Mouse (Mus musculus) cerebellum, postnatal 36 days (tissue): Measurements from ENCODE around the gene Lyl1.
A peak's percentile ranks its signal among the peaks of the same experiment; 100 is the strongest.
"Not testable (repeated sequence)": the region's sequence is repeated elsewhere in the genome, so short reads cannot be mapped to it uniquely, and the experiment has no call there.

Experiments
- DNase-seq, 2 experiments: peaks; one replicate each; pipeline ENCODE4 v3.0.0; 2021 to 2022; ENCODE audit warnings: mixed read lengths in 2 of 2

Lyl1 gene

DNA sequence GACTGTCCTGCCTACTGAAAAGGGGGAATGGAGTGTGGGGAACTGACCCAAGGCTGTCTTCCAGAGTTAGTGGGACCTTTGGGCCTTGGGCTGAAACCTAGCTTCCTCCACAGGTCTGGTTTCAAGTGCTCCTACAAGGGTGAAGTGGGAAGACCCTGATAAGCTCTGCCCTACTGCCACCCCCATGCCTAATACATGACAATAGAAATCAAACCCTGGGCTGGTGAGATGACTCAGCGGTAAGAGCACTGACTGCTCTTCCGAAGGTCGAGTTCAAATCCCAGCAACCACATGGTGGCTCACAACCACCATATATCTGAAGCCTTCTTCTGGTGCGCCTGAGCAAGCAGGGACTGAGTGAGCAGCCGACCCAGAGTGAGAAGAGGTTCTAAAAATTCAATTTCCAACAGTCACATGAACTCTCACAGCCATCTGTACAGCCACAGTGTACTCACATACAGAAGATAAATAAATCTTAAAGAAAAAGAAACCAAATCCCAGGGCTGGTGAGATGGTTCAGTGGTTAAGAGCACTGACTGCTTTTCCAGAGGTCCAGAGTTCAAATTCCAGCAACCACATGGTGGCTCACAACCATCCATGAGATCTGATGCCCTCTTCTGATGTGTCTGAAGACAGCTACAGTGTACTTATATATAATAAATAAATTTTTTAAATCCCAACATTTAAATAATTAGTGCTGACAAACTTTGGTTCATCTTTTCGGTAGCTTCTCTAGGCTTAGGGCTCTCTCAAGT, 32.3 kb upstream of the Lyl1 start:
- DNase-seq: no peak

DNA sequence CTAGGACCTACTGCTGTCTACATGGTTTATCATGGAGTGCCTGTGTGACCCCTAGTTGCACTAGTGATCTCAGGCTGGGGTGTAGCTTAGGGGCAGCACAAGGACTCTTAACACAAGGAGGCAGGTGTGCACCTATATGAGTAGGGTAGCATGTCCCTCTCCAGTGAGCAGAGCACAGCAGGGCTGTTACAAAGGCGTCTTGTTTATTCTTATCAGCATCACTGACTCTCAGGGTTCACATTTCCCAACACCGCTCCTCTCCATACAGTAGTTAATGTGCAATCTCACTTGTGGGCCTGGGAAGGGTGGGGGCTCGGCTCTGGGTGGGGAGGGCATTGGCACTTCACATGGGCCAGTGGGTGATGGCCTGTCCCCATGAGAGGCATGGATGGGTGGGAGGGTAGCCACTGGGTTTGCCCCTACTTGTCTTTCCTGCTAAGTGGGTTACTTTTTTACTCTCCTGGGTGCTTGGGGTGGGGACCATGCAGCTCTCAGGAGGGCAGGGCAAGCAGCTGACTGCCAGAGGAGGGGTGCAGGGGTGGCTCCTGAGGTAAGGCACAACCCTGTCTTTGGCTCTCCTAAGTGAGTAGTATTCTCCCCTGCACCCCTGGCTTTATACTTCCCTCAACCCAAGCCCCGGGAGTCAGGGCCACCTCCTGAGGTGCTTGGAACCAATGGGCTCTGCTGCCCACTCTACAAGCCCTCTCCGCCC, 30.8 kb upstream of the Lyl1 start:
- DNase-seq: not testable (repeated sequence)

DNA sequence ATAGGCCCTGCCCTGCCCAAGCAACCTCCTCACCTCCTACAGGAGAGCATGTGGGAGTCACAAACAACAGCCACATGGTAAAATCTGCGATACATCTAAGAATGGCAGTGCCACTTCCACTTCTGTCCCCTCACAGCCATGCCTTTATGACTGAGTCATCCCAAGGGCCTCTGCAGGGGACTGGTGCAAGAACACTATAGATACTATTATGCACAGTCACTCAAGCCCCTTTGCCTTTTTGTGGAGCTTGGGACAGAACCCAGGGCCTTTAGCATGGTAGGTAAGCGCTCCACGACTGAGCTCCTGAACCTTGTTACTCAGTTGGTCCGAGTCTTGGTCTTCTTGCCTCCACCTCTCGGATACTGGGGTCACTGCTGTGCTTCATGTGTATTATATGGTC, 24.0 kb upstream of the Lyl1 start:
- DNase-seq: no peak

DNA sequence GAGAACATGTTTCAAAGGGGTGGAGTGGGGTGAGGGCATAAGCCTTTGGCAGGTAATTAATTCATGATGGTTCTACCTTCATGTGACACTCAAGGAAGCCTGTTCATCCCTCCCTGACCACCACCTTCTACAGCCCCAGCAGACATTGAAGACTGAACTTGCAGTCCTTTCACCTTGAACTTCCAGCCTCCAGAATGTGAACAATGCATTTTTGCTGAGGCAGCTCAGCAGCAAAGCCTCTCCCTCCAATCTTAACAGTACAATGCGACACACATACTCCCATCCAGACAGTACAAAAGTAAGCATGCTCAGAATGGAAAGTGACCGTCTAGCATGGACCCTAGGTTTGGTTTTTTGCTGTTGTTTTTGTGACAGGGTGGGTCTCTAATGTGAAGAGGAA, 19.8 kb upstream of the Lyl1 start:
- DNase-seq: no peak

DNA sequence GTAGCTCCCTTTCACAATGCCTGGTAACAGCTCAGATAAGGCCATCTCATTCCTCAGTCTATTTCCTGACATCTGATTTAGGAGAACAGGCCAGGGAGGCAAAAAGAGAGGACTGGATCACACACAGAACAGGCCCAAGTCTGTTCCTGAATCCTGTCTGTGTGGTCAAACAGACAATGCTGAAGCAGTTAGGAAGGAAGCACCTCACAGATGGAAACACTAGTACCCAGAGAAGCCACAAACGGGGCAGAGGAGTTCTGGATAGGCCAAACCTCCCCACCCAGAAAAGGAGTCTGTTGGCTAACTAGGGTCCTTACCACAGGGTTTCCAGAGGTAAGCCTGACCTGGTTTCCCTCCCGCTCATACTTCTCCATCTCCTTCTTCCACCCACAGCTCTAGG, 19.0 kb upstream of the Lyl1 start:
- DNase-seq: no peak

DNA sequence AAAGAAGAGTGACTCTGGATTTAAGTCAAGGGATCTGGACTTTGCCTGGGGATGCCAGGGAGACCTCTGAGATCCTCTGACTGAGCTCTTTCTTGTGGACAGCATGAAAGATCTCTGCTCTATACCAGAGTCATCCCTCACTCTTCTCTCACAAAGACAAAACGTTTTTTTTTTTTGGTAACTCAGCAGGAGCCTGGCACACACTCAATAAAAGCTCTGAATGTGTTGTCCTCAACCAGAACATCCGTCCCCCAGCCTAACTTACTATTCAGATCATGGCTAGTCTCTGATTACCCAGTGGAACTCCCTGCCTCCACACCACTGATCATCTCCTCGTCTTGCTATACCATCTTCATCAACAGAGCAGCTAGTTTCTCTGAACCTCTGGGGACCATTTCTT, 16.7 kb upstream of the Lyl1 start:
- no peak for DNase-seq

DNA sequence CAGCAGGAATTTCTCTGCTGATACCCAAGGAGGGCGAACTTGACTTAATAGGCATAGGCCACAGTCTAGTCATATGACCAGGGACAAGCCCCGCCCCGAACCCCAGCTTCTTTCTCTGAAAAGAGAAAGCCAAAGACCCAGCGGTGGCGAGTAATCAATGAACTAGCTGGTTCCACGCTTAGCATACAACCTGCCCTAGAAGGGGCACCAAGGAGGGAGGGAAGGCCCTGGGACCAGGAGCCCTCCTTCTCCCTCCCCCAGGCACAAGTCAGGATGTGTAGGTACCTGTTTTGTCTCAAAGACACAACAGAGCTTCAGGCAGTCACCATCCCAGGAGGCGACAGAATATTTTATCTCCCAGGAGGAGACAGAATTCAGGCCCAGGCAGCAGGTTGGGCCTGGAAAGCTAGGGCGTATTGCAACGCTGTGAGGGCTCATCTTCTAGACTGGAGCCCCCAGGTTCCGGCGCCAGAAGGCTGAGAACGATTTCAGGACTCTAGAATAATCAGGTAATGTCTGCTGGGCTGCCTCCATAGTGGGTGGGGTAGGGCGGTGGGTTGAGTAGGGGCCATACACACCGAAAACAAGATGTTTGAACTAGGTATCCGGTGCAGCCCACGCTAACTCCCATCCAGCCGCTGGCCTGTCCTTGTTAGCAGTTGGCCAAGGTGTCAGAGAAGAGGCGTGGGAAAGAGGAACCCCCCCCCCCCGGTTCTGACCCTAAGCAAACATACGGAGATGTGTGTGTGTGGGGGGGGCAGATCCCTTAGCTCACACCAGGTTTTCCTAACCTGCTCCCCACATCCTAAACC, 14.9 kb upstream of the Lyl1 start, which contains the start of gene Trmt1:
Gene Trmt1, plus strand, starts transcription at position 117 of the 812 bp plus-strand sequence.
- no peak for DNase-seq

DNA sequence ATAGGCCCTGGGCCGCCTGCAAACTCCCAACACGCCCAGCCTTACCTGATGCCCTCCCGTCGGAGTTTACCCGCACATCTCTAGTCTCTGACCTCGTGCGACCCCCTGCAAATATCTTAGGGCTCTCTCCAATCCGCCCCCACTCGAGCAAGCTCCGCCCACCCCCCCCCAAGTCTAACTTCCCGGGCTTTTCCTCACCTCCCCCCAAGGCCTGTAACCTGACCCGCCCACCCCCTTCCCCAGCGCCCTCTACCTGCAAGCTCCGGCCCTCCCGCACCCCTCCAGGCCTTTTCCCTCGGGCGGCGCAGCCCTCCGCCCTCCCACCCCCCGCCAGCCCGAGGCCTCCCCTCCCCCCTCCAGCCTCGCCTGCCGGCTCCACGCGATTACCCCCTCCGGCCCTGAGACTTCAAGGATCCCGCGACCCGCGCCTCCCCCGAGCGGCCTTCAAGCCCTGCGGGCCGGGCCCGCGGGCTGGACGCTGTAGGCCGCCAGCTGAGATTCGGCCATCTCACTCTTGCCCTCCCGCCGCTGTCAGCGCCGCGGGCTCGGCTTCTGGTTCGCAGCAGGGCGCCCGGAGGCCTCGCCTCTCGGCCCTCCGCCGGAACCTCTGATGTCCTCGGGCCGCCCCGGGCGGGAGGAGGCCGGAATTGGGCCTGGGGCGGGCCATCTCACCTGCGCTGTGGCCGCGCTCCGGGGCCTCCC, 14.1 kb upstream of the Lyl1 start:
- DNase-seq: peak in 1 of 2 experiments; percentile 56

DNA sequence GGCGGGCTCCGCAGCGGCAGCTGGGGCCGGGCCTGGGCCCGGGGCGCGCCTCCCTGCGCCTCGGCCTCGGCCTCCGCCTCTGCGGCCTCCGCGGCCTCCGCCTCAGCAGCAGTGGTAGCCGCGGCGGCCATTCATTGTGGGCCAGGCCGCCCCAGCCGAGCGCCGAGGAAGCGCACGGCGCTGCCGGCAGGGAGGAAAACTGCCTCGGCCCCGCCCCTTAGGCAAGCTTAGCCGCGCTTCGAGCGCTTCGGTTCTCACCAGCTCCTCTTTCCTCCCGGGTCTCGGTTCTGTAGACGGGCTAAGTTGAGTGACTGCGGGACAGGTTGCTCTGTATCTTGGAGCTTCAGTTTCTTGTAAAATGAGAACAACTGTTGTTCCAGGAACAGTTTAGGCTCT, 13.6 kb upstream of the Lyl1 start, which contains the start of gene Nacc1:
Gene Nacc1, minus strand, starts transcription at position 158 of the 396 bp plus-strand sequence.
- DNase-seq: peak; percentile 85 to 91

DNA sequence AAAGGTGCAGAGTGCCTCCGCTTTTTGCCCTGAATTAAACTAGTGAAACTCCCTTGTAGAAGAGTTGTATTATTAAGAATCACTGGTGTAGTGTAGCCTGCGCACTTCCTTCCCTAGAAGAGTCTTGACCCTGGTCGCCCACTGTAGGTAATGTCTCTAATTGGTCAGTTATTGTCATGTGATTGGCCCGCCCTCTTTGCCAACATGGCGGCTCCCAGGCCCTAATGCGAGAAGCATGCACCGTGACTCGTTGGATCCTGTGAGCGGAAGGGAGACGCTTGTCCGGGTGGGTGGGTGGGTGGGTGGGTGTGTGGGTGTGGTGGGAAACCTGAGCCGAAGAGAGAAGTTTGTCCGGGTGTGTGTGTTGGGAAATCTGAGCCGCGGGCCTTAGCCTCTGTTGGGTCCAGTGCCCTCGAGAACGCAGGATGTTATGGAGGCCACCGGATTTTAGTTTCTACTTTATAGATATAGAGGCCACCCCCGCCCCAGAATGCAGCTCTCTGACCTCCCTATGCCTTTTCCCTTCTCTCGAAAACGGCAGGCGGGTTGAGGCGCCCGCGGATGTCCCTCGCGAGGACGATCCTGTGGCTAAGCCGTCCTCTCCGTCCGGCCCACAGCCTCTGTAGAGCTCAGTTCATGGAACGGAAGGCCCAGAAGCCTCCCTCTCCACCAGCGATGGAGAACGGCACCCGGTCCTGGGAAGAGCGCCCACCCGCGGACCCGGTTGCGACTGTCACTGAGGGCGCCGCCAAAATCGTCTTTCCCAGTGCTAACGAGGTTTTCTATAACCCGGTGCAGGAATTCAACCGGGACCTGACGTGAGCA, 12.0 kb upstream of the Lyl1 start:
- DNase-seq: peak; percentile 89 to 97

DNA sequence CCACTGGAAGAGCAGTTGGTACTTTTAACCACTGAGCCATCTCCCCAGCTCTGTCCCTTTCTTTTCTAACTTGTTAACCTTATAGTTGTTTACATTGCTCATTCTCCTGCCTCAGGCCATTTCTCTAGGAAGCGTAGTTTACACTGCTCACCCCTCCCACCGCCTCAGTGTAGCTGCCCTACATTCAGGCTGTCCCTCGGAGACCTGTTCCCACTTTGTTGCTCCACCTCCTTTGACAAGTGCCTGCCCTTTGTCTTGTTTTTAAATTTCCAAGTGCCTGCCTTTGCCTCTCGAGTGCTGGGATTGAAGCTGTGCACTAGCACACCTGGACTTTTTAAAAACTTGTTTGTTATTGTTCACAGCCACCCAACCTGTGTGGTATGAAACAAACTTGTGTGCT, 7.9 kb upstream of the Lyl1 start:
- no peak for DNase-seq

DNA sequence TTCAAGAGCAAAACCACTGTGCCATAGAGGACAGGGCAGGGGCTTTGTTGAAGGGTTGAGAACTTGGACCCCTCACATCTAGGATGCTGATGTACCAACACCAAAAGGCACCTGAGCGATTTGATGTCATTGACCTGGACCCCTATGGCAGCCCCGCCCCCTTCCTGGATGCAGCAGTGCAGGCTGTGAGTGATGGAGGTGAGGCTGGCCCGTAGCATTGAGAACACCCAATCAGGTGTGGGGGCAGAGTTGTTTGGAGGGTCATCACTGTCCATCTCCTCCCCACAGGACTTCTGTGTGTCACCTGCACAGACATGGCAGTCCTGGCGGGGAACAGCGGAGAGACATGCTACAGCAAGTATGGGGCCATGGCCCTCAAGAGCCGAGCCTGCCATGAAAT, 6.1 kb upstream of the Lyl1 start:
- DNase-seq: no peak

DNA sequence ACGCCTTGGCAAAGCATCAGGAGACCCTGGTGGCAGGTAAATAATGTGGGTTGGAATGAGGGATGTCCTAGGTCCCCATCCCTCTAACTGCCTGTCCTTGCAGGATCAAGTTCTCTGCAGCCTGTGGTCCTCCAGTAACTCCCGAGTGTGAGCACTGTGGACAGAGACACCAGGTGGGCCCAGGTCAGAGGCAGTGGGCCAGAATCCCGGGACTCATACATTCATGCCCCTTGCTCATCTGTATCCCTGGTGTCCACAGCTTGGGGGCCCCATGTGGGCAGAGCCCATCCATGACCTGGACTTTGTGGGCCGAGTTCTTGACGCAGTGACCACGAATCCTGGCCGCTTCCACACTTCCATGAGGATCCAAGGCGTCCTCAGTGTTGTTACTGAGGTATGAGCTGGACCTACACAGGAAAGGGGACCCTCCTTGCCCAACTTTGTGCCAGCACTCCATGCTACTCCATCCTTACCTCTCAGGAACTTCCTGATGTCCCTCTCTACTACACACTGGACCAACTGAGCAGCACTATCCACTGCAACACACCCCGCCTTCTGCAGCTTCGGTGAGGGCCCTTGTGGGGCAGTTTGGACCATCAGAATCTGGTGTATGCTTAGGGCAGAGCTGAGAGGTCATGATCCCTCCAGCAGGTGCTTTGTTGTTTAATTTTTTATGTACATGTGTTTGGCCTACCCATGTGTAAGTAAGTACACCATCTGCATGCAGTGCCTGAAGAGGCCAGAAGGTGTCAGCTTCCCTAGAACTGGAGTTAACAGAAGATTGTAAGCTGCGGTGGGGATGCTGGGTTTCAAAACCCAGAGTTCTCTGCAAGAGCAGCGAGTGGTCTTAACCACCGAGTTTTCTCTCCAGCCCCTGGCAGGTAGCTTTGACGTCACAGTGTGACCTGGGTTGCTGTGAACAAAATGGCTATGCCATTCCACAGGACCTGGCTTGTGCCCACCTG, 3.8 kb upstream of the Lyl1 start:
- DNase-seq: peak; percentile 57 to 60

DNA sequence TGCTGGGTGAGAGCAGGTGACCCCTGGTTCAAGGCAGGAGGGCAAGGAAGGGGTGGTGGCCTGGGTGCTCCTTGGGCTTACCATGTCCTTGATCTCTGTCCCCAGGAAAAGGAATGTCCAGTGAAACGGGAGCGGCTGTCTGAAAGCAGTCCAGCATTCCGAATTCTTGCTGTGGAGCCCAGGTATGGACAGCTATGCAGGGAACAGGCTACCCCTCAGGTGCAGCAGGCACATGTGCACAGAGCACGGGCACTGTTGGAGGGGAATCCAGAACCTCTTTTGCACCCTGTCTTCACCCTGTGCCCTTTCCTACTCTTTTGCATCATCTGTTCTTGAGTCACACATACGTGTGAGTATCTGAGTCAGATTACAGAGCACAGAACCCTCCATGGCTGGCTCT, 3.0 kb upstream of the Lyl1 start:
- no peak for DNase-seq

DNA sequence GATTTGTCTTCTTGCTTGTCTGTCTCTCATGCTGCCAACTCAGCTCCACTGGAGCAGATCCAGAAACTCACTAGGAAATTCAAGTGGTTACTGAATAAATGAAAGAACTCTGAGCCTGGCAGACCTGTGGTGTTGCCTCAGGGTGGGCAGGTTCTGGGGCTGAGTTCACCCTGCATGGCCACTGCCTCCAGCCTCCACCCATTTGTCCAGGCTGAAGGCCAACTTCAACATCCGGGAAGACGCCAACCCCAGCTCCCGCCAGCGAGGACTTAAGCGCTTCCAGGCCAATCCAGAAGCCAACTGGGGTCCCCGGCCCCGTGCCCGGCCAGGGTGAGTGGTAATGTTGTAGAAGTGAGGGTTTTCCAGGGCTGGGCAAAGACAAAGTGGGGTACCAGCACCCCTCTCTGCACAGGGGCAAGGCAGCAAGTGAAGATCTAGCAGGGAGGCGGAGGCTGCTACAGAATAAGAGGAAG, 2.3 kb upstream of the Lyl1 start:
- no peak for DNase-seq

DNA sequence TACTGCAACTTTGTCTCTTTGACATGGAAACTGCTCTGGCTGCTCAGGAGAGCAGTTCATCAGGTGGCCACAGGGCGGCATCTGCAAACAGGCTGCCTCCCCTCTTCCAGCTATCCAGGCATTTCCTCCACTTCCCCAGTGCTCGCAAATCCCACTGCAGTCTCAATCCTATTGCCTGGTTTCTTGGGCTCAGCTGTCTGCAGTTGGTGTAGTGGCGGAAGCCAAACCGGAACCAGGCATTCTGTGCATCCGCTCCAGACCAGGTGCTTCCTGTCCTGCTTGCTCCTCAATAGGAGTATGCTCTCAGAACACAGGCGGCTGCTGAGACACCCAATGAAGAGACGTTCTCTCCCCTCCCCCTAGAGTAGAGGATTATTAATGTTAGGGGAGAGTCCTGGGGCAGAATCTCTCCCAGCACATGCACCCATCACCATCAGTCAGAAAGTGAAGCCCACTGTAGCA, 1.4 kb upstream of the Lyl1 start:
- DNase-seq: peak; percentile 64 to 68

DNA sequence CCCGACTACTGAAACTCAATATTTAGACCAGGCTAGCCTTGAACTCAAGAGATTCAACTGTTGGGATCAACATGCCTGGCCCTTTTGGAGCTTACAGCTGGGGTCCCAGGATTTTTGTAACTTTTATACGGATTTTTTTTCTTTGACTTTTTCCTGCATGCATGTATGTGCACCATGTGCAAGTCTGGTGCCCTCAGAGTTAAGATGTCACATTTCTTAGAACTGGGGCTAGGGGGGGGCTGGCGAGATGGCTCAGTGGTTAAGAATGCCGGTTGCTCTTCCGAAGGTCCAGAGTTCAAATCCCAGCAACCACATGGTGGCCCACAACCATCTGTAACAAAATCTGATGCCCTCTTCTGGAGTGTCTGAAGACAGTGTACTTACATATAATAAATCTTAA, 731 bp upstream of the Lyl1 start:
- DNase-seq: no peak

DNA sequence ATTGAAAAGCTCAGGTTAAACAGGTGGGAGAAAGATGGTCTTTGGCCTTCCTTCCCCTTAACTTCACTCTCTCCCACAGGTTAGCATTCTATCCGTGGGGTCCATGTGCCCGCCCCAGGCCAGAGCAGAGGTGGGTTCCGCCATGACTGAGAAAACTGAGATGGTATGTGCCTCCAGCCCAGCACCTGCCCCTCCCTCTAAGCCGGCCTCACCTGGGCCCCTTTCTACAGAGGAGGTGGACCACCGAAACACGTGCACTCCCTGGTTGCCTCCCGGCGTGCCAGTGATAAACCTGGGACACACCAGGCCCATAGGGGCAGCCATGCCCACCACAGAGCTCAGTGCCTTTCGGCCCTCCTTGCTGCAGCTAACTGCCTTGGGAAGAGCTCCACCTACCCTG, 1.3 kb downstream of the Lyl1 start:
- peak in 1 of 2 experiments; percentile 5 for DNase-seq

DNA sequence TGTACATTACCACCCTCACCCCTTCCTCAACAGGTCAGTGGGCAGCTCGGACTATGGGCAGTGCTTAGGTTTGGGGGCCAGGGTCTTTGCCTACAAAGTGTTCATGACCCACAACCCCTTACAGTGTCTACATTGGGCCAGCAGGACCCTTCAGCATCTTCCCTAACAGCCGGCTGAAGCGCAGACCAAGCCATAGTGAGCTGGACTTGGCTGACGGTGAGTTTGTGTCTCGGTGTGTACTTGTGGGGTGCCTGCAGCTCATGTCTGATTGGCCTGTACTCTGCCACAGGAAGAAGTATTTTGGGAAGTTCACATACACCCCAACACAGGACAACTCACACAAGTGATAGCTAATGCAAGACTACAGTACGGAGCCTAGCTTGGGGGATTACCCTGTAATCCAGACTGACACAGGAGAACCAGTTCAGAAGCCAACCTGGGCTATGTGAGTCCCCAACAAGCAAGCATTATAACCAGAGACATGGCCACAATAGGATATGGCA, 1.8 kb downstream of the Lyl1 start:
- DNase-seq: no peak
